Mouse (Mus musculus) CH12.LX (cell line): ENCODE measurements around the gene Cobll1. TPM values are rescaled to one million over a fixed set of nuclear protein-coding genes. Genes with fewer than 3 reads are reported as not detected.

ENCODE experiments used
- DNase-seq: peaks from one replicate; pipeline ENCODE4 v3.0.0-alpha.2; 2013; ENCODE audit errors: extremely low read depth
- H3K27ac ChIP-seq: 2 replicates; pipeline ENCODE4 v1.5.1; 2012; ENCODE audit warnings: low read depth, mild to moderate bottlenecking, control low read depth, moderate library complexity; ENCODE audit not compliant: insufficient read depth
- H3K27me3 ChIP-seq: replicated peaks from 2 replicates; pipeline ENCODE3; 2012; ENCODE audit warnings: inconsistent platforms
- H3K36me3 ChIP-seq, 2 experiments: replicated peaks in 1 of 2; 2 replicates each; pipeline versions ENCODE3 to v1.6.1; 2012; ENCODE audit warnings: inconsistent platforms in 1 of 2, low read length in 1 of 2, mild to moderate bottlenecking in 1 of 2, mixed read lengths in 1 of 2, moderate library complexity in 1 of 2; ENCODE audit not compliant: control insufficient read depth in 1 of 2, insufficient read depth in 1 of 2
- H3K4me1 ChIP-seq, 2 experiments: 2 replicates each; pipeline ENCODE4 v1.6.1; 2012; ENCODE audit warnings: inconsistent platforms in 1 of 2, moderate library complexity in 1 of 2; ENCODE audit not compliant: insufficient read depth in 2 of 2, control insufficient read depth in 1 of 2
- H3K4me2 ChIP-seq: 2 replicates; pipeline ENCODE4 v1.6.1; 2012; ENCODE audit warnings: low read depth, mild to moderate bottlenecking, control low read depth; ENCODE audit not compliant: poor library complexity, insufficient read depth, severe bottlenecking
- H3K4me3 ChIP-seq, 3 experiments: fragments of 150-350 bp in 1 of 3; sonication (generic) in 1 of 3; replicated peaks in 1 of 3; 2 replicates each; pipeline versions ENCODE3 to v1.5.1; 2011 to 2012; ENCODE audit warnings: low read depth in 2 of 3, low read length in 2 of 3, mild to moderate bottlenecking in 2 of 3, moderate library complexity in 2 of 3, control low read depth in 1 of 3, improper control_type of control experiment in 1 of 3, inconsistent platforms in 1 of 3, mixed read lengths in 1 of 3; ENCODE audit not compliant: poor library complexity in 1 of 3
- H3K79me2 ChIP-seq: replicated peaks from 2 replicates; pipeline ENCODE4 v1.6.1; 2012; ENCODE audit warnings: mild to moderate bottlenecking, moderate library complexity; ENCODE audit not compliant: control insufficient read depth, poor library complexity, insufficient read depth, severe bottlenecking; ENCODE audit errors: extremely low read depth
- H3K9ac ChIP-seq: 2 replicates; pipeline ENCODE4 v1.6.1; 2012; ENCODE audit warnings: low read depth, mild to moderate bottlenecking, control low read depth, moderate library complexity; ENCODE audit not compliant: insufficient read depth
- H3K9me3 ChIP-seq: replicated peaks from 2 replicates; pipeline ENCODE3; 2012; ENCODE audit warnings: low read length, inconsistent platforms, mixed read lengths
- ELF1 ChIP-seq: IDR thresholded peaks from 2 replicates; pipeline ENCODE4 v1.6.1; 2014; ENCODE audit warnings: low read depth, mild to moderate bottlenecking, inconsistent platforms, low read length, improper control_type of control experiment
- EP300 ChIP-seq: IDR thresholded peaks from 2 replicates; pipeline ENCODE4 v1.6.1; 2011; ENCODE audit warnings: low read length, improper control_type of control experiment
- IRF4 ChIP-seq: IDR thresholded peaks from 2 replicates; pipeline ENCODE4 v1.6.1; 2014; ENCODE audit warnings: low read depth, mild to moderate bottlenecking, inconsistent platforms, low read length, improper control_type of control experiment
- MAX ChIP-seq: IDR thresholded peaks from 2 replicates; pipeline ENCODE4 v1.6.1; 2011; ENCODE audit warnings: low read length, improper control_type of control experiment
- NRF1 ChIP-seq: IDR thresholded peaks from 2 replicates; pipeline ENCODE4 v1.6.1; 2014; ENCODE audit warnings: low read depth, mild to moderate bottlenecking, inconsistent platforms, low read length, improper control_type of control experiment, moderate library complexity
- POLR2AphosphoS2 ChIP-seq: IDR thresholded peaks from 2 replicates; pipeline ENCODE4 v1.6.1; 2011; ENCODE audit warnings: low read depth, low read length, improper control_type of control experiment
- TCF12 ChIP-seq: IDR thresholded peaks from 2 replicates; pipeline ENCODE4 v1.6.1; 2014; ENCODE audit warnings: low read depth, mild to moderate bottlenecking, inconsistent platforms, low read length, improper control_type of control experiment
- UBTF ChIP-seq: IDR thresholded peaks from 2 replicates; pipeline ENCODE4 v1.6.1; 2012; ENCODE audit warnings: low read depth, mild to moderate bottlenecking, inconsistent platforms, low read length, improper control_type of control experiment, moderate library complexity
- ZKSCAN1 ChIP-seq: IDR thresholded peaks from 2 replicates; pipeline ENCODE4 v1.6.1; 2012; ENCODE audit warnings: low read depth, inconsistent platforms, low read length, improper control_type of control experiment, borderline replicate concordance
- ZMIZ1 ChIP-seq: IDR thresholded peaks from 2 replicates; pipeline ENCODE4 v1.6.1; 2012; ENCODE audit warnings: low read depth, mild to moderate bottlenecking, inconsistent platforms, low read length, improper control_type of control experiment
- dilution Hi-C: fragments of 300-500 bp; cut with MboI; formaldehyde crosslinking; loops from 2 replicates; pipeline ENCODE4 v1.14.3; 2020; ENCODE audit warnings: low sequenced_read_pairs; ENCODE audit not compliant: extremely low pct_unique_long_range_greater_than_20kb, extremely low pct_ligation_motif_present
- in situ Hi-C: fragments of 300-500 bp; cut with MboI; formaldehyde crosslinking; loops from 3 replicates; pipeline ENCODE4 v1.14.3; 2019; ENCODE audit warnings: low sequenced_read_pairs, low pct_ligation_motif_present, low pct_unique_long_range_greater_than_20kb, mixed read lengths
- polyA plus RNA-seq: library from polyadenylated mRNA; unstranded; fragments of >175 nt; gene quantifications from 2 replicates; pipeline ENCODE4 v1.2.1, GENCODE M21; 2012; ENCODE audit warnings: low read depth; ENCODE audit not compliant: insufficient read length
- total RNA-seq, 2 experiments: library from RNA; depleted of rRNA; stranded (reverse); fragments of 300-350 nt in 1 of 2; fragments of >200 nt in 1 of 2; gene quantifications; 2 replicates each; pipeline ENCODE4 v1.2.3; 2012 to 2014

The Cobll1 gene
- total and polyA plus RNA-seq, 3 experiments, result 0.67 to 1.9 (median 1.5) TPM

DNA sequence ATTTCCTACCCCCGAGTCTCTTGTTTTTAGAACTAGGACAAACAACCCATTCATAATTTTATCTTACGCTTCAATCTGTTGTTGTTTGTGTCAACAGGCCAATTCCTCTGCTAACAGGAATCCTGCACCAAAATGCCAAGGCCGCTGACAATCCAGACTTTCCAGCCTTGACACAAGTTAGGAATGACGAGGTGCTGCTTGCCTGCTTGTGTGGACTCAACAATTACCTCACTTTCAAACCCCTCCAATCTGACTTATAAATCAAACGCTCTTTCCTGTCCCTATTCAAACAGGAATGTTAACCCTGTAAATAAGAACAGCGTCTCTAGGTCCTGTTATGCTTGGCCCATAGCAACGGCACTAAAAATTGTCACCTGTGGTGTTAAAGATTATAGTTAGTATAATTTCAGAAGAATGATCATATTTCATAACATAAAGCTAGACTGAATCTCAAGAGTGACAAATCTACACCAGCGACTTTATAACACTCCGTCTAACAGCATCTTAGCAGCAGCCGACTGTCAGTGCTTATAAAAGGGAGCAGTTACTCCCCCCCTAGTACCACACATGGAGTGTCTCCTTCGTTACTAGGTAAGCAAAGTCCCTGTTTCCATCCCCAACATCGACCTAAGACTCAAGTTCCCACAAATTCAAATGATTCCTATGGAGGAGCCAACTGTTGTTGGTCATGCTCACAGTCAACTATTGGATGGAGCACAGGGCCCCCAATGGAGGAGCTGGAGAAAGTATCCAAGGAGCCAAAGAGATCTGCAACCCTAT is 15.1 kb downstream of the Cobll1 start:
- dilution Hi-C loops (no loop called here), in situ Hi-C loops (no loop called here)
- H3K9me3 ChIP-seq, result no peaks in the 10 kb centered on the region
- no peak for DNase-seq
- H3K4me2 ChIP-seq, result no peak overlapping the region
- no peak overlapping the region for H3K27ac ChIP-seq
- H3K9ac ChIP-seq, result no peak overlapping the region
- no peaks in the 10 kb centered on the region; a peak in 1 of 4 replicates for H3K4me1 ChIP-seq
- no peaks in the 10 kb centered on the region for H3K27me3 ChIP-seq
- no peak overlapping the region for H3K4me3 ChIP-seq
- no peaks in the 10 kb centered on the region for H3K79me2 ChIP-seq
- TF ChIP-seq UBTF, result no peak
- TF ChIP-seq ELF1, result no peak
- TF ChIP-seq ZMIZ1, result no peak
- no peaks in the 10 kb centered on the region for H3K36me3 ChIP-seq

DNA sequence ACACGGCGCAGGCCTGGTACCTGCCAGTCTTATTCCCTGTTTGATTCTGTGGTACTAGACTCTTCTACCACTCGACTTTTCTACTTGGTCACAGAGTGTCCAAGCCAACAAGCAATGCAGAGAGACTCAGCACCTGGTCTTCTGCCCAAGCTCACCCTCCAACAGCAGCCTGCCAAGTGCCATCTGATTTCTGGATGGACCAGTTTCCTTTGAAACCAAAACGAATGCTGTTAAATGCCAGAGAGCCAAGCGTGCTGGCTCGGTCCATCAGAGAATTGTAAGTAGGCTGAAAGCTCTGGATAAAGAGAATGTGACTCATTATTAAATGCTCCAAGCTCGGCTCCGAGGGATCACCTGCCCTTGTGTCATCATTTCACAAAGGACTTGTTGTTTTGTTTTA is 16.2 kb downstream of the Cobll1 start:
- dilution Hi-C loops, result no loop called here
- DNase-seq, result no peak
- no peak overlapping the region for H3K4me2 ChIP-seq
- no peaks in the 10 kb centered on the region; a peak in 1 of 4 replicates for H3K4me1 ChIP-seq
- no peaks in the 10 kb centered on the region for H3K79me2 ChIP-seq
- H3K9me3 ChIP-seq, result no peaks in the 10 kb centered on the region
- no peak overlapping the region for H3K4me3 ChIP-seq
- H3K36me3 ChIP-seq, result no peaks in the 10 kb centered on the region
- H3K9ac ChIP-seq, result no peak overlapping the region
- TF ChIP-seq IRF4 (no peak), EP300 (no peak), ZMIZ1 (no peak)
- TF ChIP-seq, all 38 proteins: peak for 0
- H3K27me3 ChIP-seq, result no peaks in the 10 kb centered on the region
- in situ Hi-C loops, result no loop called here
- H3K27ac ChIP-seq, result no peak overlapping the region

DNA sequence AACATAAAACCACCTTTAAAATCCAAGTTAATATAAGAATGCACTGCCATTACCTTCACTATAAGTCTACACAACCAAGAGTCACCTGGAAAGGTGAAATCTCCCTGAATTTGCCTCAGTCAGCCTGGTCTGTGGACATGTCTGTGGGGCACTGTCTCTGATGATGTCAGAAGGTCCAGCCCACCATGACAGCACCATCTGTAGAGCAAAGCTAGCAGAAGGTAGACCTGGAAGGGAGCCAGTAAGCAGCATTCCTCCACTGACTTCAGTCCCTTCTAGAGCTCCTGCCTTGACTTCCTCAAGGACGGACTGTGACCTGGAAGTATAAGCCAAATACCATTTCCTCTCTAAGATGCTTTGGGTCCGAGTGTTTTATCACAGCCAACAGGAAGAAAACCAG is 17.6 kb downstream of the Cobll1 start:
- no peaks in the 10 kb centered on the region for H3K9me3 ChIP-seq
- in situ Hi-C loops (no loop called here), dilution Hi-C loops (no loop called here)
- no peak overlapping the region for H3K4me2 ChIP-seq
- no peak overlapping the region for H3K27ac ChIP-seq
- no peak for DNase-seq
- H3K36me3 ChIP-seq, result no peaks in the 10 kb centered on the region
- H3K27me3 ChIP-seq, result no peaks in the 10 kb centered on the region
- H3K4me1 ChIP-seq, result no peaks in the 10 kb centered on the region; a peak in 1 of 4 replicates
- H3K79me2 ChIP-seq, result no peaks in the 10 kb centered on the region
- no peak overlapping the region for H3K4me3 ChIP-seq
- no peak overlapping the region for H3K9ac ChIP-seq
- no peak for TF ChIP-seq POLR2AphosphoS2
- no peak for TF ChIP-seq ZKSCAN1
- TF ChIP-seq NRF1, result no peak
- no peak for TF ChIP-seq TCF12
- no peak for TF ChIP-seq MAX
